Comparison of ENCODE assay signal across 15 mouse cellular contexts in the genomic region with DNA sequence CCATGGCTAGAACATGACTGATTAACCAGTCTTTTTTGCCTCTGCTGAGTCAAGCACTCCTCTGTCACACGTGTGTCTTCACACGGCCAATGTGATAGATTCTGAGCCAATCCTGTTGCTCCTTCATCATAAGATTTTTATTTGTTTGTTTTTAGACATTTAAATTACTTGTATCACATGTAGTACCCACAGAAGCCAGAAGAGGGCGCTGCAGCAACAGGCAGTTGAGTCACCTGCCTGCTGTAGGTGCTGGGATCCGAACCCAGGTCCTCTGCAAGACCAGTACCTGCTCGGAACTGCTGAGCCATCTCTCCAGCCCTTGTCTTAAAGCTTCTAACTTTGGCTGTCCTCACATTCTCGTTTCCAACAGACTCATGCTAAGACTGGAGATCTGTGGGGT. TPM values are rescaled to one million over a fixed set of nuclear protein-coding genes. Genes with fewer than 3 reads are reported as not detected.
DNase-seq lines count a peak whose midpoint lies in the region; TF ChIP-seq lines count a peak whose summit lies in the region.
"Had no signal": no experiment of that assay in that cellular context is flagged by ENCODE, and none has a peak within 500 bp of the region (broad histone marks: within the 10 kb centered on the region; RNA-seq: fewer than 3 reads in every experiment).

No protein-coding gene starts in this region.

- H3K9ac ChIP-seq in ES-Bruce4 (ENCODE audit: low read depth, poor library complexity, severe bottlenecking) = no peak overlapping the region
- H3K9ac ChIP-seq: hindbrain, embryonic 15.5 days; liver, embryonic 15.5 days; neural tube, embryonic 12.5 days had no signal

- WGBS in lung, adult 2 months = 70% methylated on average over 6 of the region's 6 CpGs
- 65% methylated on average over 6 of the region's 6 CpGs for WGBS in olfactory bulb, adult 2 months

- no peak for TF ChIP-seq EP300 in ES-Bruce4 (IDR thresholded peaks at IDR 0.05; ENCODE audit: insufficient read depth, low read depth, low read length)

- peak; percentile 52 for TF ChIP-seq CTCF in gastrocnemius, adult 2 months (IDR thresholded peaks at IDR 0.05)
- TF ChIP-seq CTCF in lung, adult 2 months (IDR thresholded peaks at IDR 0.05; ENCODE audit: insufficient read depth, low read length) = peak; percentile 25; the same call in 1 of the 2 replicates
- peak; percentile 53 for TF ChIP-seq CTCF in ES-Bruce4 (IDR thresholded peaks at IDR 0.05; ENCODE audit: low read depth, low read length)
- peak; percentile 49; the same call in 1 of the 2 replicates for TF ChIP-seq CTCF in olfactory bulb, adult 2 months (IDR thresholded peaks at IDR 0.05; ENCODE audit: insufficient read depth, low read depth, low read length)

- no peak overlapping the region for H3K27ac ChIP-seq in gastrocnemius, adult 2 months
- no peak overlapping the region for H3K27ac ChIP-seq in ES-Bruce4 (ENCODE audit: insufficient read depth, low read length)
- no peak overlapping the region for H3K27ac ChIP-seq in olfactory bulb, adult 2 months (ENCODE audit: insufficient read depth, low read depth, low read length)
- H3K27ac ChIP-seq: hindbrain, embryonic 15.5 days; liver, embryonic 15.5 days; neural tube, embryonic 12.5 days had no signal

- no peaks in the 10 kb centered on the region for H3K9me3 ChIP-seq in ES-Bruce4 (replicated peaks; ENCODE audit: control insufficient read depth, insufficient read depth, low read length, poor library complexity, severe bottlenecking)
- H3K9me3 ChIP-seq: hindbrain, embryonic 15.5 days; liver, embryonic 15.5 days; neural tube, embryonic 12.5 days had no signal

- H3K27me3 ChIP-seq in ES-Bruce4 (ENCODE audit: control insufficient read depth, insufficient read depth, low read length, poor library complexity, severe bottlenecking) = no peaks in the 10 kb centered on the region
- H3K27me3 ChIP-seq: hindbrain, embryonic 15.5 days; liver, embryonic 15.5 days; neural tube, embryonic 12.5 days had no signal

- H3K4me1 ChIP-seq in lung, adult 2 months (ENCODE audit: control insufficient read depth, insufficient read depth, low read length) = no peaks in the 10 kb centered on the region
- H3K4me1 ChIP-seq in ES-Bruce4 (ENCODE audit: control insufficient read depth, insufficient read depth, low read length) = no peaks in the 10 kb centered on the region
- no peaks in the 10 kb centered on the region for H3K4me1 ChIP-seq in olfactory bulb, adult 2 months (ENCODE audit: control insufficient read depth, insufficient read depth, low read length)
- H3K4me1 ChIP-seq: hindbrain, embryonic 15.5 days; neural tube, embryonic 12.5 days had no signal

- H3K4me3 ChIP-seq in gastrocnemius, adult 2 months = no peak overlapping the region
- H3K4me3 ChIP-seq in lung, adult 2 months (replicated peaks; ENCODE audit: extremely low read depth, low read depth, low read length) = no peak overlapping the region
- H3K4me3 ChIP-seq in ES-Bruce4 (ENCODE audit: low read depth, low read length) = no peak overlapping the region
- no peak overlapping the region for H3K4me3 ChIP-seq in olfactory bulb, adult 2 months (ENCODE audit: insufficient read depth, low read depth, low read length)
- H3K4me3 ChIP-seq: hindbrain, embryonic 15.5 days; liver, embryonic 15.5 days; neural tube, embryonic 12.5 days had no signal

- no peak for DNase-seq in gastrocnemius, adult 2 months
- DNase-seq in gastrocnemius, postnatal 14 days = no peak
- DNase-seq in lung, adult 2 months = no peak
- no peak for DNase-seq in lung, adult 18-20 months
- DNase-seq in adrenal gland, postnatal 10 days = no peak
- no peak for DNase-seq in frontal cortex, postnatal 25 days (ENCODE audit: low spot score in 2 of 2)
- DNase-seq: adrenal gland, postnatal 25 days; cerebellum, adult 18-20 months; gastrocnemius, postnatal 10 days; kidney, postnatal 36 days had no signal

- no peaks in the 10 kb centered on the region for H3K36me3 ChIP-seq in ES-Bruce4 (ENCODE audit: control insufficient read depth, insufficient read depth, low read length, poor library complexity, severe bottlenecking)
- H3K36me3 ChIP-seq: hindbrain, embryonic 15.5 days; liver, embryonic 15.5 days; neural tube, embryonic 12.5 days had no signal

- intact Hi-C loops in gastrocnemius, adult 2 months (cut with DNase I) = no loop called here
- intact Hi-C loops in gastrocnemius, postnatal 14 days (cut with DNase I; ENCODE audit: low total_unique reads) = no loop called here

- no peak for TF ChIP-seq POLR2A in lung, adult 2 months (IDR thresholded peaks at IDR 0.05; ENCODE audit: borderline replicate concordance, extremely low read depth, low read depth, low read length)
- TF ChIP-seq POLR2A in ES-Bruce4 (IDR thresholded peaks at IDR 0.05; ENCODE audit: insufficient read depth, low read length) = no peak
- no peak for TF ChIP-seq POLR2A in olfactory bulb, adult 2 months (IDR thresholded peaks at IDR 0.05; ENCODE audit: insufficient read depth, low read depth, low read length)

RNA-seq across cellular contexts. Expression of gene Irf8, which starts 13.1 kb away (rescaled TPM):
- 10 to 100 TPM in 1 of 2 experiments, 1 to 10 TPM in 1; 4.8 to 11.2 TPM for total RNA-seq in gastrocnemius, adult 2 months (2021)
- total RNA-seq in gastrocnemius, postnatal 14 days (2021) = 1 to 10 TPM; 2.4 to 3.0 TPM
- polyA plus RNA-seq in lung, adult 2 months (2012; rRNA removed) = 38.6 and 44.7 TPM in 2 replicates
- 0.91 and 1.4 TPM in 2 replicates for polyA plus RNA-seq in ES-Bruce4 (2011; ENCODE audit: insufficient read depth, insufficient read length, low read depth, missing spikeins)
- not detected in 2 replicates for polyA plus RNA-seq in olfactory bulb, adult 2 months (2012; ENCODE audit: insufficient read depth, insufficient read length, low replicate concordance, missing spikeins)
- total RNA-seq in adrenal gland, postnatal 10 days (2021) = 10 to 100 TPM; 18.9 to 21.8 TPM

RNA-seq across cellular contexts. Expression of gene Emc8, which starts 54.7 kb away (rescaled TPM):
- total RNA-seq in gastrocnemius, adult 2 months (2021) = 10 to 100 TPM; 22.2 to 25.6 TPM
- 10 to 100 TPM; 25.6 to 34.3 TPM for total RNA-seq in gastrocnemius, postnatal 14 days (2021)
- polyA plus RNA-seq in lung, adult 2 months (2012; rRNA removed) = 56.8 and 71.2 TPM in 2 replicates
- 124 and 141 TPM in 2 replicates for polyA plus RNA-seq in ES-Bruce4 (2011; ENCODE audit: insufficient read depth, insufficient read length, low read depth, missing spikeins)
- 399 TPM in 1 of 2 replicates, not detected in the other for polyA plus RNA-seq in olfactory bulb, adult 2 months (2012; ENCODE audit: insufficient read depth, insufficient read length, low replicate concordance, missing spikeins)
- 100 to 1,000 TPM; 113 to 117 TPM for total RNA-seq in adrenal gland, postnatal 10 days (2021)

RNA-seq across cellular contexts. Expression of gene Cox4i1, which starts 55.0 kb away (rescaled TPM):
- total RNA-seq in gastrocnemius, adult 2 months (2021) = 1,000 to 10,000 TPM; 1,376 to 1,812 TPM
- 1,000 to 10,000 TPM; 1,541 to 1,794 TPM for total RNA-seq in gastrocnemius, postnatal 14 days (2021)
- 606 and 728 TPM in 2 replicates for polyA plus RNA-seq in lung, adult 2 months (2012; rRNA removed)
- polyA plus RNA-seq in ES-Bruce4 (2011; ENCODE audit: insufficient read depth, insufficient read length, low read depth, missing spikeins) = 605 and 624 TPM in 2 replicates
- polyA plus RNA-seq in olfactory bulb, adult 2 months (2012; ENCODE audit: insufficient read depth, insufficient read length, low replicate concordance, missing spikeins) = 424 TPM in 1 of 2 replicates, not detected in the other
- total RNA-seq in adrenal gland, postnatal 10 days (2021) = 1,000 to 10,000 TPM; 2,747 to 2,903 TPM

RNA-seq across cellular contexts. Expression of gene Gm27021, which starts 55.1 kb away (rescaled TPM):
- total RNA-seq in gastrocnemius, adult 2 months (2021) = not detected
- total RNA-seq in gastrocnemius, postnatal 14 days (2021) = not detected
- polyA plus RNA-seq in lung, adult 2 months (2012; rRNA removed) = 0.92 and 1.3 TPM in 2 replicates
- not detected in 2 replicates for polyA plus RNA-seq in ES-Bruce4 (2011; ENCODE audit: insufficient read depth, insufficient read length, low read depth, missing spikeins)
- not detected in 2 replicates for polyA plus RNA-seq in olfactory bulb, adult 2 months (2012; ENCODE audit: insufficient read depth, insufficient read length, low replicate concordance, missing spikeins)
- total RNA-seq in adrenal gland, postnatal 10 days (2021) = not detected
- total RNA-seq: adrenal gland, postnatal 25 days; gastrocnemius, postnatal 10 days had no signal
